Mouse (Mus musculus): Measurements from ENCODE around the gene Hist1h2ad.
A peak's percentile ranks its signal among the peaks of the same experiment; 100 is the strongest.
"Not testable (repeated sequence)": the region's sequence is repeated elsewhere in the genome, so short reads cannot be mapped to it uniquely, and the experiment has no call there.

Gene Hist1h2ad

DNA sequence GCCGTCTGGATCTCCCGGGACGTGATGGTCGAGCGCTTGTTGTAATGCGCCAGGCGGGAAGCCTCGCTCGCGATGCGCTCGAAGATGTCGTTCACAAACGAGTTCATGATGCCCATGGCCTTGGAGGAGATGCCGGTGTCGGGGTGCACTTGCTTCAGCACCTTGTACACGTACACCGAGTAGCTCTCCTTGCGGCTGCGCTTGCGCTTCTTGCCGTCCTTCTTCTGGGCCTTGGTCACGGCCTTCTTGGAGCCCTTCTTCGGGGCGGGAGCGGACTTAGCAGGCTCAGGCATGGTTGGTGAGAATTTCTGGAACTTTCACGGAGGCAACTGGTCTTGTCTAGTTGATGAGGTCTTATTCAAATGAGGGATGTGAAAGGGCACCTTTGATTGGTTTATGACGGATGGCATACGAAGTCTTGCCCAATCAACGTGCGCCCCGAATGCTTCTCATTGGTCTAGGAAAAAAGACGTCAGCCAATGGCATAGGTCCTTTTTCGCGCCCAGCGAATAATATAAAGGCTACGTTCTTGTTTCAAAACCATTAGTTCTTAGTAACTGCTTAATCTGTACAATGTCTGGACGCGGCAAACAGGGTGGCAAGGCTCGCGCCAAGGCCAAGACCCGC is at the start of gene Hist1h2ad, which contains the start of gene Hist1h2bf:
Gene Hist1h2ad (plus strand): TSS at position 484 of the 627 bp plus-strand sequence.
Gene Hist1h2bf (minus strand): TSS at position 299 of the 627 bp plus-strand sequence.
- DNase-seq (ENCODE audit: low read depth, low spot score) = peak; percentile 99

DNA sequence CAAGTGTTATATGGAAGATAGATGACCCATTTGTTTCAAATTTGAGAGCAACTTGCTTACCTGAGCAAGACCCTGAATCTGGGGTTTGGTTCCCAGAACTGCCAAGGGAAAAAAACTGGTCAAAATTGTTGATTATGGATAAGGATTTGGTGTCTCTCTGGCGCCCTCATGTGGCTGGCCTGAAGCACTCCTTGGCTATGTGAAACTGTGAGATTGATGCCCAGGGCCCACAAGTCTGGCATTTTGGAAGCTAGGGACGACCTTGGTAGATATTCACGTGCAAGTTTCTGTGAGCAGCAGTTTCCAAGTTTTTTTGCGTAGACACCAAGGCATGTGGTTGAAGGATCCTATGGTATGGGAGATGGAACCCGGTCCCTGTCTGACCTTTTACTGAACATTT is 49.5 kb upstream of the Hist1h2ad start:
- DNase-seq (ENCODE audit: low read depth, low spot score) = peak; percentile 68

DNA sequence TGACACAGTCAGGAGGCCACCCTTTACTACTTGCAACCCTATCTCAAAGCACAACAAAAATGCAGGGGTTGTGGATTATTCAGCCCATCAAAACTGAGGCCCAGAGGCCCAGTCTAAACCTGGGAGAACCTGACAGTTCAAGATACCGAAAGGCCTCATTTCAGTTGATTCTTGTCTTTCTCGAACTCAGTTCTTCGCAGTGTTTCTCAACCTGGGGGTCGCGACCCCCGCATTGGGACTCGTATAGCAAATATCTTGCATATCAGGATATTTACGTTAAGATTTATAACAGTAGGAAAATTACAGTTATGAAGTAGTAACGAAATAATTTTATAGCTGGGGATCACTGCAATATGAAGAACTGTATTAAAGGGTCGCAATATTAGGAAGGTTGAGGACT is 48.3 kb upstream of the Hist1h2ad start:
- DNase-seq (ENCODE audit: low read depth, low spot score) = no peak

DNA sequence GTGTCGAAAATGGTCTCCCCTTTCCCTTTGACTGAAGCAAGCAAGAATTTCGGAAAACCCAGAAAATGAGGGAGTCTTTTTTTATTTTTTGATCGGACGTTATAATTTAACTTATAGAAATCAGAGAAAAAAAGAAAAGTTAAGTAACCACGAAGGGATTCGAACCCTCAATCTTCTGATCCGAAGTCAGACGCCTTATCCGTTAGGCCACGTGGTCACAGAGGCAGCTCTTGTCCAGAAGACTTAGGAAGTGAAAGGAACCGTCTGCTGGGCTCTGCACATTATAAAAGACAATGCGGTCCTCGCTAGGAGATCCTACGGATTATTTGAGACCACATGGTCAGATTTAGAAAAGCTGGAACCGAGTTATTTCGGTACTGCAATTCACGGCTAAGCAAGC is 47.9 kb upstream of the Hist1h2ad start:
- DNase-seq (ENCODE audit: low read depth, low spot score) = peak; percentile 81

DNA sequence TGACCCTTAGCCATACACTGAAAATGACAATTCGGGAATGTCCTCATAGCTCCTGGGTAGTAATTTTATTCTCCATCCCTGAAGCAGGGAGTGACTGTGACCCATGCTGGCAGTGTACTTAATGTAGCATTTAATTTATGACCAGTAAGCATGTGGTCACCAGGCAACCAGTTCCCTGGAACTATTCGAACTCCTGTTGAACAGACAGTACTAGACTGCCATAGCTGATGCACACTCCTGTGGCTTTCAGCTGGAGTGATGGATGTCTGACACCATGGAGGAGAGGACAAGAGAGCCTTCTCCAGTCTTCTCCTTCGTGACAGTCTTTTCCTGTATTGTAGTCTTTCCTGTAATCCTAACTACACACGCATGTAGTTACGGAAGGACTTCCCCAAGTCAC is 45.2 kb upstream of the Hist1h2ad start:
- DNase-seq (ENCODE audit: low read depth, low spot score) = no peak

DNA sequence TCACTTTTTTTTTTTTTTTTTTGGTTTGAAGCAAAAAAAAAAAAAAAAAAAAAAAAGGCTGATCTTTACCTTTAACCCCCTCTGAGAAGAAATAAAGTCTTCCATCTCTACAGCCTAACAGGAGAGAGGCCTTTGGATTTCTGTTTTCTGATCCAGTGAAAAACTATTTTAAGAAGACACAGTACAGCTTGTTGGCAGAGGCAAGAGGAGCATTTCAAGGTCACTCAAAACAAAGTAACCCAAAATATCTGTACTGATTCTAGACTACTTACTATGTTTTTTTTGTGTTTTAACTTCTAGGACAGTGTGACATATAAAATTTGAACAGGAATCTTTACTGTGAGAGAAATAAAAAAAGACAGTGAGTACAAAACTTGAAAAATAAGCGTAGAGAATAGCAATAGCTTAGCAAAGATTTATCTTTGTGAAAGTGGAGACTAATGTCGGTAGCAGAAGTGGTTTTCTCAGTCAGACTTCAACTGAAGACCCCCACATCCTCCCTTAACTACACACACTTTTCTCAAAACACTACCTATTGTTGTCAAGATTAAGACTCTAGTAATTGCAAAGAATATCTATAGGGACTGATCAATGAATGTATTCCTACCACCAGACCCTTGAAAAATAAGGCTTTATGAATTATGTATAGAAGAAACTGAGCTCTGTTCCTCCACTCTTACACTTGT is 44.6 kb upstream of the Hist1h2ad start:
- no peak for DNase-seq (ENCODE audit: low read depth, low spot score)

DNA sequence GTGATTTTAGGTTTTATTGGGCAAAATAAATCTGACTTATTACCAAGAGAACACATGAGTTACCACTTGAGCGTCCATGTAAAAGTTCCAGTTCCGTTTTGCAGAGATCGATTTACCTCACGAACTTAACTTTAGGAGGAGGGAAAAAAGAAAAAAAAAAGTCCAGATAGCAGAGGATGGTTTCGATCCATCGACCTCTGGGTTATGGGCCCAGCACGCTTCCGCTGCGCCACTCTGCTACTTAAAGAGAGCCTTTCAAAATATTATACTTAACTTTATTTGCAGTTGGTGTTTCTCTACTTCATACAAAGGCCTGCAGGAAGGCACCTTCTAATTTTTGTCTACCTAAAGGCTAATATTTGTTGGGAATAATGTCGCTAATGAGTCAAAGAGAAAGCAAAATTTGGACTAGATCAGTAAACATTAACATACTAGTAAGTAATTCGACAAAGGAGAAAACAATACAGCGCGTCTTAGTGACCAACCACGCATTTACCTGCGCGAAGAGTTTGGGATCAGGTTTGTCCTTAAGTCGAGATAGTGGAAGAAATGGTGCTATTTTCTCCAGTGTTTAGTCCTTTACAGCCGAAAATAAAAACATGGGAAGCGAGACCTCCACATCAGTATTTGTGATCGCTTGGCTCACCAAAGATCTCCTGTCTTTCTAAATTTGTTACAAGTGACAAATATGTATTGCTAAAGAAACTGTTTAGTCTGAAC is 43.8 kb upstream of the Hist1h2ad start:
- DNase-seq (ENCODE audit: low read depth, low spot score) = no peak

DNA sequence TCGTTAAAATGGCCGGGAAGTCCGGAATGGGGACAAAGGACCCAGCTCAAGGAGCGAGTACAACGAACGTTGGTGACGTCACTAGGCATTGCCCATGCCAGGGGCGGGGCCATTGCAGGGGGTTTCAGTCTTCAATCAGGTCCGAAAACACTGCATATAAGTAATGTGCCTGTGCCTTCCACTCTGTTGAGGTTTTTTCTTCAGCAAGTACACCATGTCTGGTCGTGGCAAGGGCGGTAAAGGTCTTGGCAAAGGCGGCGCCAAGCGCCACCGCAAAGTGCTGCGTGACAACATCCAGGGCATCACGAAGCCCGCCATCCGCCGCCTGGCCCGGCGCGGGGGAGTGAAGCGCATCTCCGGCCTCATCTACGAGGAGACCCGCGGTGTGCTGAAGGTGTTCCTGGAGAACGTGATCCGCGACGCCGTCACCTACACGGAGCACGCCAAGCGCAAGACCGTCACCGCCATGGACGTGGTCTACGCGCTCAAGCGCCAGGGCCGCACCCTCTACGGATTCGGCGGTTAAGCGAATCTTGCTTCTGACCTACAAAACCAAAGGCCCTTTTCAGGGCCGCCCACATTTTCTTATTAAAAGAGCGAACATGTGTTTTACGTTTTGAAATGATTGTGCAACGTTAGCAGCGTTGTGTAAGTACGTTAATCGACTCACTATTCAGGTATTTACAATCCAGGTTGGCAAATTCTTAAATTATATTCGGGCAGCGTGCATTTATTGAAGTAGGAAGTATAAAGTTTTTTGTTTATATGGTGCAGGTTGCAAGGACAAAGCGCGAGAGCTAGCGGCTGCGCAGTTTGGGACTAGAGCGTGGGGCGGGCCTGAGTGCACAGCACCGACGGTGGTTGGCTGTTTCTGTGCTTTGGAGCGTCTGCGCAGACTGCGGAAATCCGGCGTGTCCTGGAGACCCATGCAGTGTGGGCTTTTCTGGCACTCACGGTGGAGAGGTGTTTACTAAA is 43.0 kb upstream of the Hist1h2ad start, which contains the start of gene Hist1h4h:
Gene Hist1h4h (plus strand): TSS at position 150 of the 975 bp plus-strand sequence.
- DNase-seq (ENCODE audit: low read depth, low spot score) = peak; percentile 97

DNA sequence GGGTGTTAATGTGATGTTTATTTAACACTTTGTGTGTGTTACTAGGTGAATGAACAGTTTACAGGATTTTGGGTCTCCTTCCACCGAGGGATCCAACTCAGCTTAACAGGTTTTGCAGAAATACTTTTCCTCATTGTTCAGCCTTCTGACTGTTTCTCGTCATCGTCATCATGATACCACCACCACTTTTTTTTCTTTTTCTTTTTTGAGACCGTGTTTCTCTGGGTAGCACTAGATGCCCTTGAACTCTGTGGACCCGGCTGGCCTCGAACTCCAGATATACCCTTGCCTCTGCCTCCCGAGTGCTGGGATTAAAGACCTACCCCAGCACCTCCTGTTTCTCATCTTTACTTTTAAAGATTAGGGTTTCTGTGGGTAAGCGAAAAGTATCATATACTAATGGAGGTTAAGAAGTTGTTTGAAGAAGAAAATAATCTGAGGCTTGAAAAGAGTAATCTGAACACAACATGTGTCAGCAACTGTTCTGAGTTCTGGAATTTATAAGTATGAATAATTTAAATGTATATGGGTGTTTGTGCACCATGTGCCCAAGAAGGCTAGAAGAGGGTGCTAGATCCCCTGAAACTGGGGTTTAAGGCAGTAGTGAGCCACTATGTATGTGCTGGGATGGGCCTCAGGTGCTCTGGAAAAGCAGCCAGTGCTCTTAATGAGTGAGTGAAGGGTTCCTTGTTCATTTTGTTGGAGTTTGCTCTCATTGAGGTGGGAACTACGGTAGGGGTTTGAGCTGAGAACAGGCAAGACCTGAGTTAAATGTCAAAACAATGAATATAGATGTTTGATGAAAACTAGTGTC is 41.7 kb upstream of the Hist1h2ad start:
- no peak for DNase-seq (ENCODE audit: low read depth, low spot score)

DNA sequence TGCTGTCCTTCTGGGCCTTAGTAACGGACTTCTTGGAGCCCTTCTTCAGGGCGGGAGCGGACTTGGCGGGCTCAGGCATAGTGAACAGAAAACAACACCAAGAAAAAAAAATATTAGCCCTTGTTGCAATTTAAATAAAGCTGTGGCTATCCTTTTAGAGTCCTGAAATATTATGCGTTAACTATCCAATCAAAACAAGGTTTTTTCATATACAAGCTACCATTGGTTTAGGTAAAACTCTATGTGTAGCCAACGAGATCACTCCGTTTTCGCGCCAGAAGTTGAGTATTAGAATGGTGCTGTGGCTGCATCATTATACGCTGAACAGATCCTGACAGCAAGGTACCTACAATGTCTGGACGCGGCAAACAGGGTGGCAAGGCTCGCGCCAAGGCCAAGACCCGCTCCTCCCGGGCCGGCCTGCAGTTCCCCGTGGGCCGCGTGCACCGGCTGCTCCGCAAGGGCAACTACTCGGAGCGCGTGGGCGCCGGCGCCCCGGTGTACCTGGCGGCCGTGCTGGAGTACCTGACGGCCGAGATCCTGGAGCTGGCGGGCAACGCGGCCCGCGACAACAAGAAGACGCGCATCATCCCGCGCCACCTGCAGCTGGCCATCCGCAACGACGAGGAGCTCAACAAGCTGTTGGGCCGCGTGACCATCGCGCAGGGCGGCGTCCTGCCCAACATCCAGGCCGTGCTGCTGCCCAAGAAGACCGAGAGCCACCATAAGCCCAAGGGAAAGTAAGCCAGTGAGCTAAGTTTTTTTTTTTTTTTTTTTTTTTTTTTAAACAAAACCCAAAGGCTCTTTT is 40.4 kb upstream of the Hist1h2ad start, which contains the start of gene Hist1h2af:
Gene Hist1h2af (plus strand): TSS at position 347 of the 808 bp plus-strand sequence.
- DNase-seq (ENCODE audit: low read depth, low spot score) = peak; percentile 93

DNA sequence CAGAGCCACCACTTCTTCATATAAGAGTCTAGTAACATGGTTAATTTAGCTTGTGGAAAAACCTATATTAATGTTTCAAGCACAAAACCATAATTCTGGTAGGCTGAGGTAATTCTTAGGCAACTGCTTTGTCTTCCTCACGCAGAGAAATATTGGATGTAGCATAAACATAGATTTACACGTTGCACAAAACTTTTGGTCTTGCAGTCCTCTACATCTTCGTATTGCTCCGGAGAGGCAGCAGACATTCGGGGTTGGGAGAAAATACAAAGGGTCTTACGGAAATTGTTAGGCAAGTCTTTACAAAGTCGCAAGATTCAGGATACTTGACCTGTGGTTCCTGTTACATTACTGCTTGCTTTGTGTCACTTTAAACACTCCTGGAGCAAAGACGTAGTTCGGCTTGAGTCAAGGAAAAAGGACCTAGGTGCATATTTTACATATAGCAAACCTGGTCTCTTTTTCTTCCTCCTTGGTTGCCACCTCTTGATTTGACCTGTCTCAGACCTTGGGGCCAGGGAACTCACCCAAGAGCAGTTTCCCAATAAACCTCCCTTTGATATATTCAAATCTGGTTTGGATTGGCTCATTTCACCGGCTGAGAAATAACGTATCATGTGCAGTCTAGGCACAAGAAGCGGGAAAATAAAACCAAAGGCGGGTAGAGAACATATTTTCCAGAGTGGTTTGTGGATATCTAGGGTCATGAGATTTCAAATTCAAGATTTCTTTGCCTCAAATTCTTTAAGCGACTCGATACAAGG is 39.6 kb upstream of the Hist1h2ad start:
- DNase-seq (ENCODE audit: low read depth, low spot score) = peak; percentile 66

DNA sequence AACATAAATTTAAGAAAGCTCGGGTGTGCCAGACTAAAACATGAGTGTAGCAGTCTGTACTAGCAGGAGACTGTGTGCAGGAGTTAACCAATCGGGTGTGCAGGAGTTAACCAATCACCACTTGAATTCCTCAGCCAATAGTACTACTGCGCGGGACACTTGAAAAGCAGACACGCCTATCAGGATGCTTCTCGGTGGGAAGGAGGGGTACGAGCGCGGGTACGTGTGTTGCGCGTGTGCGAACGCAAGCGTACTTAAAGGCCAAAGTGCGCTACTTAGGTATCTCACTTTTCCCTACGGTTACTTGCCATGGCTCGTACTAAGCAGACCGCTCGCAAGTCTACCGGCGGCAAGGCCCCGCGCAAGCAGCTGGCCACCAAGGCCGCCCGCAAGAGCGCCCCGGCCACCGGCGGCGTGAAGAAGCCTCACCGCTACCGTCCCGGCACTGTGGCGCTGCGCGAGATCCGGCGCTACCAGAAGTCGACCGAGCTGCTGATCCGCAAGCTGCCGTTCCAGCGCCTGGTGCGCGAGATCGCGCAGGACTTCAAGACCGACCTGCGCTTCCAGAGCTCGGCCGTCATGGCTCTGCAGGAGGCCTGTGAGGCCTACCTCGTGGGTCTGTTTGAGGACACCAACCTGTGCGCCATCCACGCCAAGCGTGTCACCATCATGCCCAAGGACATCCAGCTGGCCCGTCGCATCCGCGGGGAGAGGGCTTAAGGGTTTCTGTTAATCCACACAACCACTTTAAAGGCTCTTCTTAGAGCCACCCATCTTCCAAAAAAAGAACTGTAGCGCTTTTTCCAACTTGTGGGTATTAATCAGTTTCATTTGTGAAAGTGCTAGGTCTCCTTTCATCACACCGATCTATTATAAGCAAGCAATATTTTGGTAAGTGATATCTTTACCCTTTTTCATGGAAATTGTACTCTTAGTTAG is 38.8 kb upstream of the Hist1h2ad start, which contains the start of gene Hist1h3g:
Gene Hist1h3g (plus strand): TSS at position 286 of the 939 bp plus-strand sequence.
- peak; percentile 96 for DNase-seq (ENCODE audit: low read depth, low spot score)

DNA sequence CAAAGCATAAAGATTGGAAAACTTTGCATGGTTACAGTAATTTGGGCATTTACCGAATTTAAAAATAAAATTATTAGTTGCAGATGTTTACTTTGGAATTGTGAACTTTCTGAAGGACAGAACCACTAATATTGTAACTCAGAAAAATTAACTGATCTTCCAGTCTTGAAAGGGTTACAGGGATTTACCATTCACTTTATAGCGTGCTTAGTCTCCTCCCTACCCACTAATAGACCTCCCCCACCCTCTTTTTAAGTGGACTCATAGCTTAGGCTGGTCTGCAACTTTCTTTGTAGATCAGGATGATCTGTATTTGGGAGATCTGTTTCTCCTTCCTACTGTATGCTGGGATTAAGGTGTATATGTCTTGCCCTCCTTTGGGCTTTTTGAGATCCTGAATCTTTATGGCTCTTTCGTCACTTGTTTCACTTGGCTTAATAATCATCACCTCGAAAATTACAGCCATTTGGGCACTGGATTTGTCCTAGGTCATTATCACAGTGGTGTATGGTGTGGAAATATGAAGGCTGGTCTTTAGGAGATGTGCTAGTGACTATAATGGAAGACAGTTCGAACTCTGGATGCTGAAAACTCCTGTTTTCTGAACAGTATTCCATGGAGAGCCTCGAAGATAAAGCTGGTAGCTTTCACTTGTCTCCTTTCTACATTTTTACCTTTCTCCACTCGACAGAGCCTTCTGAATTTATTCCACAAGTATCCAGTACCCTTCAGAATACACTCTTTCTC is 37.9 kb upstream of the Hist1h2ad start:
- DNase-seq (ENCODE audit: low read depth, low spot score) = no peak

DNA sequence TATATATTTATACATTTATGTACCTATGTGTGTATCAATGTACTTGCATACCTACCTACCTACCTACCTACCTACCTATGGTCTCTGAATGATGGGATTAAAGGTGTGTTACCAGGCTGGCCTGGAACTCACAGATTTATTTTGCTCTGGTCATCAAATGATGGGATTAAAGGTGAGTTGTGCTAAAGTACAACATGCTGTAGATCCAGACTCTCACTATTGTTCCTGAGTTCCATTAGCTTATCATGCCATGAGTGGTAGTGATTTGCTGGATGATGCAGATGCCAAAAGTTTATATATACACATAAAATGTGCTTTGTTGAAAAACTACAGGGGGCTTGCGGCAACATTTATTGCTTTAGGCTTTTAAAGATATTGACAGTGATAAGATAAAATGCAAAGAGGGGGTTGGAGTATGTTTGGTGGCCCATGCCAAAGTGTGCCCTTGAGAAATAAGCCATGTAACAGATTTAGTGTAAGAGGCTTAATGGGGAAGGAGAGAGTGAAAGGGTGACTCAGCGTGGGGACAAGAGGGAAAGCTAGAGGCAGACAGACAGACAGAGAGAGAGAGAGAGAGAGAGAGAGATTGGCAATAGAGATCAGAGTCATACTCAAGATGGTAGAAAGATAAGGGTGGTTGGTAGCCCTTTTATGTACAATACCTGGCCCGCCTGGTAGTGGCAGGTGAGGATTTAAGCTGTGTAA is 37.0 kb upstream of the Hist1h2ad start:
- no peak for DNase-seq (ENCODE audit: low read depth, low spot score)

DNA sequence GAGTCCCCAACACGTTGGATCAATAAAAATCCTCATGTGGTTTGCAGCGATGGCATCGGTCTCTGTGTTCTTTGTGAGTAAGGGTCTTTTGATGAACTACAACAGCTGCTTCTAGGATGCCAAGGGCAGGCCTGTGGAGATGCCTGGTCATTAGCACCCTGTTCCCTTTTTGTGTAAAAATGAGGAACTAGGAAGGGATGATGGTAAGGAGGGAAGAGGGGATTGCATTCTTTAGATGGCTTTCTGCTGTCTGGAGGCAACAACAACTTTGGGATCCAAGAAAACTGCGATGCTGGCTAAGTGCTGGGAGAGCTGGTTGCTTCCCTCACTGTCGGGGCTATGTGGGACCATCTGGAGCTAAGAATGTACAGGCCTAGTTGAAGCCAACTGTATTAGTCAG is 35.9 kb upstream of the Hist1h2ad start:
- no peak for DNase-seq (ENCODE audit: low read depth, low spot score)

DNA sequence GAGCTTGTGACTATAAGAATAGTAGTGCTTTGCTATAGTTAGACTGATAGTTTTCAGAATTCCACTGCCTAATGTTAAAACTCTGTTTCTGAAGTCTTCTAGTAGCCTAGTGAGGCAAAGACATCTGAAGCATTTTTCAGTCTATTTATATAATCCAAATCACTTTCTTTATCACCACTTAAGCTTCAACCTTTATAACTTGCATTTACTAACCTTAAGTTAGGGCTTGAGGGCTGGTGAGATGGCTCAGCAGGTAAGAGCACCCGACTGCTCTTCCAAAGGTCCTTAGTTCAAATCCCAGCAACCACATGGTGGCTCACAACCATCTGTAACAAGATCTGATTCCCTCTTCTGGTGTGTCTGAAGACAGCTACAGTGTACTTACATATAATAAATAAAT is 34.4 kb upstream of the Hist1h2ad start:
- DNase-seq (ENCODE audit: low read depth, low spot score) = not testable (repeated sequence)
